Mouse (Mus musculus) testis, adult 2 months (tissue): Measurements from ENCODE around the gene Cd40.

Experiments
- CTCF ChIP-seq: fragments of 200-500 bp; IDR thresholded peaks from 2 replicates; pipeline ENCODE4 v1.5.1; 2012; ENCODE audit warnings: low read depth, mild to moderate bottlenecking, inconsistent platforms, low read length, moderate library complexity; ENCODE audit not compliant: control insufficient read depth, insufficient read depth, insufficient replicate concordance
- POLR2A ChIP-seq: fragments of 200-500 bp; IDR thresholded peaks from 2 replicates; pipeline ENCODE4 v1.6.1; 2012; ENCODE audit warnings: low read depth, mild to moderate bottlenecking, inconsistent platforms, low read length, moderate library complexity; ENCODE audit not compliant: control insufficient read depth

- TF ChIP-seq CTCF = no peak
- TF ChIP-seq POLR2A = no peak
These were observed 22.9 kb upstream of the Cd40 start for GRCm38 (mm10) chr2:165032533-165032932.
